Mouse (Mus musculus): Measurements from ENCODE around the gene Slc38a1. TPM values are rescaled to one million over a fixed set of nuclear protein-coding genes. Genes with fewer than 3 reads are reported as not detected.

The Slc38a1 gene
- total RNA-seq, 2 experiments from 2014 or later = 3.1 to 4.1 TPM

Other genes starting within 250 kb of the Slc38a1 start
- gene Scaf11, start 182.1 kb downstream of the Slc38a1 start, total RNA-seq (2021) = 10 to 100 TPM; 32.5 to 34.2 TPM
- gene Slc38a2, start 56.8 kb upstream of the Slc38a1 start, total RNA-seq (2021) = 100 to 1,000 TPM in 1 of 2 experiments, 10 to 100 TPM in 1; 73.6 to 103 TPM

All from gastrocnemius, postnatal 14 days (tissue).